Mouse (Mus musculus) kidney, postnatal 0 days (tissue): ENCODE data around the gene Prkca. TPM values are rescaled to one million over a fixed set of nuclear protein-coding genes. Genes with fewer than 3 reads are reported as not detected.

Experiments used
- ATAC-seq: fragments of 200-750 bp; cut with Nextera tagmentation; replicated peaks from 2 replicates; pipeline ENCODE4 v1.8.0; 2017; ENCODE audit warnings: low read depth, moderate number of reproducible peaks, moderate TSS enrichment, moderate library complexity; ENCODE audit not compliant: low FRiP score
- DNase-seq: peaks from one replicate; pipeline ENCODE4 v3.0.0-alpha.2; 2016; ENCODE audit warnings: low spot score
- H3K27ac ChIP-seq: fragments of 300-500 bp; sonication (generic); 2 replicates; pipeline ENCODE4 v1.5.1; 2014; ENCODE audit warnings: mild to moderate bottlenecking
- H3K27me3 ChIP-seq: fragments of 300-500 bp; sonication (generic); 2 replicates; pipeline ENCODE4 v1.6.1; 2014; ENCODE audit warnings: low read length, mixed read lengths; ENCODE audit not compliant: insufficient read depth
- H3K36me3 ChIP-seq: fragments of 300-500 bp; sonication (generic); 2 replicates; pipeline ENCODE4 v1.6.1; 2014; ENCODE audit warnings: low read length, mixed read lengths; ENCODE audit not compliant: insufficient read depth
- H3K4me1 ChIP-seq: fragments of 300-500 bp; sonication (generic); replicated peaks from 2 replicates; pipeline ENCODE4 v1.6.1; 2014; ENCODE audit warnings: antibody characterized with exemption, low read length, mixed read lengths; ENCODE audit not compliant: insufficient read depth
- H3K4me2 ChIP-seq: fragments of 300-500 bp; sonication (generic); 2 replicates; pipeline ENCODE4 v1.6.1; 2014; ENCODE audit warnings: mild to moderate bottlenecking, low read length, moderate library complexity, mixed read lengths
- H3K4me3 ChIP-seq: fragments of 300-500 bp; sonication (generic); replicated peaks from 2 replicates; pipeline ENCODE4 v1.5.1; 2014; ENCODE audit warnings: low read depth, low read length
- H3K9ac ChIP-seq: fragments of 300-500 bp; sonication (generic); 2 replicates; pipeline ENCODE4 v1.6.1; 2014; ENCODE audit warnings: low read depth, low read length
- H3K9me3 ChIP-seq: fragments of 300-500 bp; sonication (generic); replicated peaks from 2 replicates; pipeline ENCODE4 v1.6.1; 2016; ENCODE audit warnings: low read length, inconsistent platforms, mixed read lengths
- CTCF ChIP-seq: IDR thresholded peaks from 2 replicates; pipeline ENCODE4 v1.5.1; 2016; ENCODE audit warnings: antibody characterized with exemption, low read depth, mild to moderate bottlenecking, moderate library complexity
- whole genome bisulfite sequencing: fragments of 180-500 bp; shearing (Covaris S2); extraction: QIAGEN DNeasy Blood & Tissue Kit; methylation state at CpG from one replicate; pipeline ENCODE4 v1.1.7; 2014; 5-methylcytosine and 5-hydroxymethylcytosine counted together
- polyA plus RNA-seq: library from polyadenylated mRNA; unstranded; fragments of >200 nt; fragmentation: Nextera tagmentation; extraction: Ambion mirVana; gene quantifications from 2 replicates; pipeline ENCODE4 v1.2.1, GENCODE M21; 2015

The Prkca gene
- polyA plus RNA-seq, 1 experiment from 2014 or later: 9.3 TPM

GRCm38 (mm10) chr11:108197427-108198218 is 146.1 kb downstream of the Prkca start:
- Histone ChIP-seq H3K9ac (no peak overlapping the region), H3K4me2 (no peak overlapping the region), H3K36me3 (no peaks in the 10 kb centered on the region), H3K4me1 (peaks cover 10% of the 10 kb centered on the region; the same call in 1 of the 2 replicates), H3K27ac (0 out of 2 replicates have a peak overlapping the region, but pooled peaks have one; percentile 19), H3K4me3 (no peak overlapping the region), H3K27me3 (no peaks in the 10 kb centered on the region), H3K9me3 (no peaks in the 10 kb centered on the region)
- WGBS: 22% methylated on average over 9 of the region's 9 CpGs
- no peak for TF ChIP-seq CTCF
- peak; percentile 67 for DNase-seq
- ATAC-seq: peak; percentile 88

- H3K9ac ChIP-seq: no peak overlapping the region
- H3K4me3 ChIP-seq: no peak overlapping the region
- H3K9me3 ChIP-seq: no peaks in the 10 kb centered on the region
- no peaks in the 10 kb centered on the region for H3K27me3 ChIP-seq
- no peak for TF ChIP-seq CTCF
- 97% methylated on average over 3 of the region's 3 CpGs for WGBS
- no peak overlapping the region for H3K27ac ChIP-seq
- peaks cover 10% of the 10 kb centered on the region; the same call in 1 of the 2 replicates for H3K4me1 ChIP-seq
- no peak overlapping the region for H3K4me2 ChIP-seq
- ATAC-seq (no peak), DNase-seq (no peak)
- no peaks in the 10 kb centered on the region for H3K36me3 ChIP-seq
Measured at GRCm38 (mm10) chr11:108196796-108197195, 146.9 kb downstream of the Prkca start.

- DNase-seq: no peak
- Histone ChIP-seq H3K36me3 (no peaks in the 10 kb centered on the region), H3K4me3 (no peak overlapping the region), H3K27ac (no peak overlapping the region), H3K9ac (no peak overlapping the region), H3K4me1 (no peaks in the 10 kb centered on the region), H3K9me3 (no peaks in the 10 kb centered on the region), H3K27me3 (no peaks in the 10 kb centered on the region), H3K4me2 (no peak overlapping the region)
- TF ChIP-seq CTCF: no peak
- no peak for ATAC-seq
- WGBS: 89% methylated on average over 6 of the region's 6 CpGs
Measured at GRCm38 (mm10) chr11:108190298-108190697, 153.4 kb downstream of the Prkca start.

GRCm38 (mm10) chr11:108189362-108189761 is 154.4 kb downstream of the Prkca start:
- Histone ChIP-seq H3K36me3 (no peaks in the 10 kb centered on the region), H3K27ac (no peak overlapping the region), H3K4me3 (no peak overlapping the region), H3K4me2 (no peak overlapping the region), H3K4me1 (no peaks in the 10 kb centered on the region), H3K9ac (no peak overlapping the region), H3K27me3 (no peaks in the 10 kb centered on the region), H3K9me3 (no peaks in the 10 kb centered on the region)
- TF ChIP-seq CTCF: no peak
- WGBS: 79% methylated on average over 3 of the region's 3 CpGs
- no peak for DNase-seq
- ATAC-seq: no peak

GRCm38 (mm10) chr11:108182421-108182820 is 161.3 kb downstream of the Prkca start:
- ATAC-seq: no peak

GRCm38 (mm10) chr11:108181012-108181713 is 162.6 kb downstream of the Prkca start:
- Histone ChIP-seq H3K27me3 (no peaks in the 10 kb centered on the region), H3K9me3 (no peaks in the 10 kb centered on the region), H3K36me3 (no peaks in the 10 kb centered on the region), H3K27ac (no peak overlapping the region), H3K4me2 (no peak overlapping the region), H3K9ac (no peak overlapping the region), H3K4me1 (no peaks in the 10 kb centered on the region), H3K4me3 (no peak overlapping the region)
- no peak for TF ChIP-seq CTCF
- DNase-seq (no peak), ATAC-seq (no peak)
- 83% methylated on average over 10 of the region's 10 CpGs for WGBS

More at GRCm38 (mm10) chr11:108182421-108182820, 161.3 kb downstream of the Prkca start:
- no peak overlapping the region for H3K9ac ChIP-seq
- no peak overlapping the region for H3K4me2 ChIP-seq
- no peak overlapping the region for H3K4me3 ChIP-seq
- H3K27me3 ChIP-seq: no peaks in the 10 kb centered on the region
- H3K9me3 ChIP-seq: no peaks in the 10 kb centered on the region
- no peaks in the 10 kb centered on the region for H3K36me3 ChIP-seq
- TF ChIP-seq CTCF: no peak
- WGBS: 92% methylated on average over 5 of the region's 5 CpGs
- no peaks in the 10 kb centered on the region for H3K4me1 ChIP-seq
- no peak overlapping the region for H3K27ac ChIP-seq
- no peak for DNase-seq
